Mouse (Mus musculus) frontal cortex, postnatal 36 days (tissue): ENCODE measurements around the gene Krit1.
"Not testable (repeated sequence)": the region's sequence is repeated elsewhere in the genome, so short reads cannot be mapped to it uniquely, and the experiment has no call there.

Experiments used
- DNase-seq, 2 experiments: peaks; one replicate each; pipeline ENCODE4 v3.0.0; 2022; ENCODE audit warnings: low spot score in 2 of 2

Gene Krit1

DNA sequence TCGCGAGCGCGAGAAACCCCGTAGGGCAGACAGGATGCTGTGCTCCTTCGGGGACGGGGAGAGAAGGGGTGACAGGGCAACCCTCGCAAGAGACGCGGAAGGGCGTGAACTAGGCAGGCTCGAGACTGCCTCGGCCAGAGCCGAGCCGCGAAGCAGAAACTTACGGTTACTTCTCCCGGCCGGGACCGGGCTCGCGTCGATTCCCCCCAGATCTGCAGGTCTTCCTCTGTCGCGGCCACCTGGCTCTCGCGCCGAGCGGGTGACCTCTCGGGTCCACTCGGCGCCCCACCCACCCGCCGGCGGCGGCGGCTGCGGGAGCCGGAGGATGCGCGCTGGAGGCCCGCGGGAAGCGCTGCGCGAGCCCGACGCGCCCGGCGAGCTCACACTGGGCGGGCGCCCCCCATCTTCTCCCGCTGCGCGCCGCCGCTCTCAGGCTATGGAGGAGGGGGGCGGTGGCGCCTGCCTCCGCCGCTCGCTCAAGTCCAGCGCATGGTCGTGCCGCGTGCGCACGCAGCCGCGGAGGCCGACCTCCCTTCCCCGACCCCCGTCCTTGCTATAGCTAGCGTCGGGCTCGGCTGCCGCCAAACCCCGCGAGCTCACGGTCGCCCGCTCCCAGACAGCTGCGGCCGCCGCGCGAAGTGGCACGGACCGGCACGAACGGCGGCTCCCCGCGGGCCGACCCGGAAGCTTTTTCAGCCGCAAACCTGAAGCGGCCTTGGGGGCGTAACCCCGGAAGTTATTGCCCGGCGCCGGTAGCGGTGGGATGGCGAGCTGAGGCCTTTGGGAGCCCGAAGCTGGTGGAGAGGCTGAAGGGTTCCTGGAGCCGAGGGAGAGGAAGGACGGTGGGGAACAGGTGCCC is at the start of gene Krit1, which contains the start of gene Ankib1:
Gene Krit1 (plus strand): TSS at position 752 of the 859 bp plus-strand sequence.
Gene Ankib1 (minus strand): TSS at position 493 of the 859 bp plus-strand sequence.
- DNase-seq = peak; percentile 91 to 93

- no peak for DNase-seq
These were observed 31.5 kb upstream of the Krit1 start for GRCm38 (mm10) chr5:3771512-3771911.

DNA sequence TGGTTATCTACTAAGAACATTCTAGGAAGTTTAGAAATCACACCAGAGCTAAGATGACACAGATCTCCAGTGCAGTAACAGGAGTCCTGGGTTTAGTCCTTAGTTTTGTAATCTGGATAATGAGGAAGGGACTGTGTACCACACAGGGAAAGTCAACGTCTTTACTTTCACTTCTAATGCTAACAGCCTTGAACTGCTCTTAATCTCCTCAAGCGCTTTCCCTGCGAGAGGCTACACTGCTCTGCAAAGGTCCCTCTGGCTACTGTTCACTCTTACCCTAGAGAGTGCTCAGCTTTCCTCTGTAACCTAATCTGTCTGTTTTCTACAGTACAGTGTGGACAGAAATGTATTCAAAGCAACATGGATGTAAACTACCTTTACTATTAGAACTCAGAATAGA is 31.0 kb upstream of the Krit1 start:
- no peak for DNase-seq

DNA sequence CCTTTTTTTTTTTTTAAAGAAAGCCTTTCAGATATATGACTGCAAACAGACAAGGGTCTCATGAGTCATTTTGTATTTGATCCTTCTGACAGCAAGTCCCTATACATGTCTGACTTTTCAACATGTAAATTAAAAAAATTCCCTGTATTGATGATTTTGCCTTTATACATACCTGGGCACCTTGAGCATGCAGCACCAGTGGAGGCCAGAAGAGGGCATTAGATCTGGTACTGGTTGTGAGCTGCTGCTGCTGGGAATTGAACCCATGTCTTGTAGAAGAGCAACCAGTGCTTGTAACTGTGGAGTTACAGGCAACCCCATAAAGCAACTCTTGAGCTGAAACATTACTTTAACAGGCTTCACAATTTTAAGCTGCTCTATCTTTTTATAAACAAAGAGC is 20.3 kb upstream of the Krit1 start:
- DNase-seq = no peak

DNA sequence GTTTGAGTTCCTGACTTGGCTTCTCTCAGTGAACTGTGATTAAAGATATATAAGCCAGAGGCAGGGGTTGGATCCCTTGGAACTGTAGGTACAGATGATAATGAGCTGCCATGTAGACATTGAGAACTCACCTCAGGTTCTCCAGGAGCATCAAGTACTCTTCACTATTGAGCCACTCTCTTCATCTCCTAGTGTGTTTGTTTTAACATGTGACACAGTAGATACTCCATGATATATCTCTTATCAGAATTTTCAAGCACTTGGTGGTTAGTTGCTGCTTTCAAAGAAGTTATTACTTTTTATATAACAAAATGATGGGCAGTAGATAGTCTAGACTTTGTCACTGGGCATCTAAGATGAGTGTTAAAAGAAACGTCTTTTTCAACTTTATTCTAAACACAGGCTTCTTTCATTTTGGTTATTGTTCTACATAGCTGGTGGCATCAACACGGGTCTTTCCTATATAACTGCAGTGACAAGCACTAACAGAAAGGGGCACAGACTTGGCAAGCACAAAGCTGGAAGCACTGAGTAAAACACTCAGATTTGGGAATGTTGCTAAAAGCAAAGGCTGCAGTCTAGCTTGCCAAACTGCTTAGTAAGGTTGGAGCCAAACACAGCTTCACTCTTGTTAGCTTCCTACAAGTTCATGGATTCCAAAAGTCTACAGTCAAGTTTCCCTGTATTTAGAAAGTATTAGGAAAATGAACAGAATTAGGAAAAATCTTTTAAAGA is 18.9 kb upstream of the Krit1 start:
- DNase-seq = no peak

DNA sequence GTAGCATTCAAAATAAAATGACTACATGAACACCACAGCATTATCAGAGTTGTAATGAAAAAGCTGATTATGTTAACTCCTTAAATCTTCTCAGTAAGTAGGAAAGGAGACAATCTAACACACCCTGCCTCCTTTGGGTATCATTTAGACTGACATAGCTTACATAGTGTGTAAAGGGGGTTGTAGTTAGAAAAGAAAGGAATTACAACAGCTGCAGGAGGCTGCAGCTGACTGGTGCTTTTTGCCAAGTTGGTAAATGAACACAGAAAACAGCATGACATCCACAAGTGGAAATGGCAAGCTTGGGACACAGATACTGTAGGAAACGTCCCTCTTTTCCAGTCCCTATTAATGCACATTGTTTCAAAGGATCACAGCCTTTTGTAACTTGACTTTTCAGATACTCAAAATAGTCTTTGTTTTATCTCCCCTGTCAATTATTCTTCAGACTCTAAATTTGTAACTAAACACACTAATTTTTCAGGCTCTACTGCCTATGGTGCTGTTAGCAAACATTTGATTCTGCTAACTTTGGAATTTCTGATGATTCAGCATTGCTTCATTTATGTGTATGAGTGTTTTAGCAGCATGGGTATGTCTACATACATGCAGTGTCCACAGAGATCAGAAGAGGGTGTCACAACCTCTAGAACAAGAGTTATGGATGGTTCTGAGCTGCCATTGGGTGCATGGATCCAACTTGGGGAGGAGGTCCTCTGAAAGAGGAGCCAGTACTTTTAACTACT is 18.1 kb upstream of the Krit1 start:
- no peak for DNase-seq

DNA sequence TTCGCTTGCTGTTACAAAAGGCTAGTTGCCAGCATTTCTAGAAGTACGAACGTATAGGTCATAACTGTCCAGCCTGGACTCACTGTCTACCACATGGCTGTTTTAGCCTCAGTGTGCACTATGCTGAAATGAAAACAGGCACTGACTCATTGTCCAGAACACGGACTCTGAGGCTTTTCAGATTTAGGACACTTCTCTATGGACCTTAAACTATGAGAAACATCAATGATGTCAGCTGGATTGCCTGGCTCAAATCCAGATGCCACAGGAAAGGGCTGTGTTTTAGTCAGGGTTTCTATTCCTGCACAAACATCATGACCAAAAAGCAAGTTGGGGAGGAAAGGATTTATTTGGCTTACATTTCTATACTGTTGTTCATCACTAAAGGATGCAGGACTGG is 15.4 kb upstream of the Krit1 start:
- no peak for DNase-seq

GRCm38 (mm10) chr5:3791048-3791447 is 11.9 kb upstream of the Krit1 start:
- no peak for DNase-seq

DNA sequence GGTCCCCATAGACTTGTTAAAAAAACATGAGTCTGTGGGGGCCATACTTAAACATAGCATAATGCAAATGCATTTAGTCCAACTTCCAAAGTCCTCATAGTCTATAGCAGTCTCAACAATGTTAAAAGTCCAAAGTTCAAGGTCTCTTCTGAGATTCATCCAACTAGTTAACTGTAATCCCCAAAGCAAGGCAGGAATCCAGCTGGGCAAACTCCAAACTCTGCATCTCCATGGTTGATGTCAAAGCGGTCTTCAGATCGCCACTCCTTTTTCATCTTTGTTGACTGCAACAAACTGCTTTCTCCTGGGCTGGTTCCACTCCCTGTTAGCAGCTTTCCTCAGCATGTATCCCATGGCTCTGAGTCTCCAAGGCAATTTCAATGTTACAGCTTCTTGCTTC is 5.9 kb upstream of the Krit1 start:
- not testable (repeated sequence) for DNase-seq

- DNase-seq = not testable (repeated sequence)
These were observed 4.3 kb upstream of the Krit1 start for GRCm38 (mm10) chr5:3798656-3799055.

DNA sequence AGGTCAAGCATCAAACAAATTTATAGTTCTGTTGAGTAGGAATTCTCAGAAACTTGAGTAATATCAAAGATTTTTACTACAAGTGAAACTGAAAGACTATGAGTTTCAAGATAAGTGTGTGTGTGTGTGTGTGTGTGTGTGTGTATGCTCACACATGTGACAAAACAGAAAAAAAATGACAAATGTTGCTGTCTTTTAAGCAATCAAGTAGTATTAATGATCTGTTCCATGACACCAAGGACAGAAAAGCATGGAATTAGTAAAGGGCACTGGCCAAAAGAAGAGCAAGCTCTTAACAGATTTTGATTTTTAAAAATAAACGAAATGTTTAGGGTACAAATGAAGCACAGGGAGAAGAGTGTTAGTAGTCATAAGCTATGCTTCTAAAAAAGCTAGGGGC is 2.9 kb upstream of the Krit1 start:
- DNase-seq = no peak

GRCm38 (mm10) chr5:3800881-3801280 is 2.1 kb upstream of the Krit1 start:
- no peak for DNase-seq

DNA sequence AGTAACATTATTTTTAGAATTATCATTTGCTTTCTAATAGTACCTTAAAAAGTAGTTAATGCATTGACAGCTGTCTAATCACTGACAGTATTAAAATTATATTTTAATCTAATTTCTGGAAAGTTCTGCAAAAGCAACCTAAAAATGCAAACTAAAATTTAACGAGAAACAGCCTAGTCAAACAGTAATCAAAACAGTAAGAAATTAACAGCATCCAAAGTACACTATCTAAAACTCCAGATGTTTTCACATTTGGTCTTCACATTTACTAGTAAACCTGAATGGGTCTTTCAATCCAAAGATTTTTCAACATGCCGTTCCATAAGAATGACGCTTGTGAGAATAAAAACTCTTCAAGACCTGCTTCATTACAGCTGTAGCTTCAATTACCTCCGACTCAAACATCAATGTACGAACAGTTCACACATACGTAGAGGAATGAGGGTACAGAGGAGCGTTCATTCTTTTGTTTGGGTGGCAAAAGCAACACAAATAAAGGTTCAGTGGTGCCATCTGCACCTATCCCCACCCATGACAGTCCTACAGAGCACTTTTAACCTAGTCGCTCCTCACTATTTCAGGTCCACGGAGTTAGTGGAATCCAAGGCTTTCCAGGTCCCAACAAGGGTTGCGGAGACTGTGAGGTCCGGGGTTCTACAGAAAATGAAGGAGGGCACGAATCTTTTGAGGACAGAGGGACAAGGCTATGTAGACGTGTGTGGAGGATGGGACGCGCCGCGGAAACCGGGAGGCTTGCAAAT is 1.1 kb upstream of the Krit1 start:
- DNase-seq = peak in 1 of 2 experiments; percentile 26

DNA sequence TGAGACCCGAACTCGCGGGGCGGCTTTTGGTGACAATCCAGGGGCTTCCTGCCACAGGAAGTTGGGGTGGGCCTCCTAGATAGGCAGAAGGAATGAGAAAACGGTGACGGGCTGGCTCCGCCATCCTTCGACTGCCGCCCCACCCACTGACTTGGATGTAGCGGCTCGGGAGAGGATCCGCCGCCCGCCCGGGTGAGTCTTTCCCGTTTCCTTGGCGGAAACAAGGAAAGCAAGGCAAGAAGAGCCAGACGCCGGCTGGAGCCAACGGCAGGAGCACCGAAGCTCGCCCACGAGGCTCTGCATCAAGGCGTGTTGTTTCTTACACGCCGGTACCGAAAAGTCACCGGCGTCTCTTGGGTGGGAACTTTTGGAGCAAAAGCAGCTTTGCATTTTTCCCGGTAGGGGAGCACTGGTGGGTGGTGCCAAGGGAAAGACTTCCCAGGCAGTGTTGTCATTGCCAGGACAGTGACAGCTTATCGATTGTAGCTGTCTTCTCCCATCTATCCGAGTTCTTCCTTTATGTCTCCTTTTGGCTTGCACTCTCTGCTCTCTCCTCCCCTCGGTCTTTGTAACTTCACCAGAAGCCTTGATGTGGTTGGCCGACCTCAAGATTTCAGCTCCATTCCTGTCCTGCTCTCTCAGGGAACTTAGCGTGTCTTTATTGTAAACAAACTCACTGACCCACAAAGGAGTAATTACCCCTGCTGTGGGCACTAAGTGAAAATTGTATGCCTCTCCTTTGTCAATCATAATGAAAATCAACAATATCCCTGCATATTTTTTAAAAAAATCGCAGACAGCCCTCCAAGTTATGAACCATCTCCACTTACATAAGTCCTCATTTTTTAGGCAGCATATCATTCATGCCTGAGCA is 545 bp downstream of the Krit1 start:
- DNase-seq = no peak

GRCm38 (mm10) chr5:3808472-3808871 is 5.5 kb downstream of the Krit1 start:
- no peak for DNase-seq

DNA sequence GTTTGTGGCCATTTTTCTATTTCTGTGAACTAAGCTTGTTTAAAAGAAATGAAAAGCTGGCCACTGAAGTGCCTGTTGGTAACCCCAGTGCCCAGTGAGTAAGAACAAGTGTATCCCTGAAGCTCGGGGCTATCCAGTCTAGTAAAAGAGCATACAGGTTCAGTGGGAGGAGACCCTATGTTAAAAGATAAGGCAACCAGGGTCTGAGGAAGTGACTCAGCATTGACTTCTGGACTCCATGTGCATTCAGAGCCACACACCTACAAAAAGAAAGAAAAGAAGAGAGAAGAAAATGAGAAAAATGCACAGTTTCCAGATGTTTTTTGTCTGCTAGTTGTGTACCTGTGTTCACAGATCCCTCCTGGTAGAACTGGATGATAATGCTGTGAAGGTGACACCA is 31.1 kb downstream of the Krit1 start:
- DNase-seq = no peak

- DNase-seq = peak in 1 of 2 experiments; percentile 8
These were observed 42.0 kb downstream of the Krit1 start, which contains the start of gene Lrrd1 for GRCm38 (mm10) chr5:3845026-3845425. Lrrd1 (plus strand) TSS chr5:3845173.

GRCm38 (mm10) chr5:3870161-3870560 is 67.2 kb downstream of the Krit1 start:
- DNase-seq = no peak

- no peak for DNase-seq
These were observed 69.4 kb downstream of the Krit1 start for GRCm38 (mm10) chr5:3872348-3872747.

DNA sequence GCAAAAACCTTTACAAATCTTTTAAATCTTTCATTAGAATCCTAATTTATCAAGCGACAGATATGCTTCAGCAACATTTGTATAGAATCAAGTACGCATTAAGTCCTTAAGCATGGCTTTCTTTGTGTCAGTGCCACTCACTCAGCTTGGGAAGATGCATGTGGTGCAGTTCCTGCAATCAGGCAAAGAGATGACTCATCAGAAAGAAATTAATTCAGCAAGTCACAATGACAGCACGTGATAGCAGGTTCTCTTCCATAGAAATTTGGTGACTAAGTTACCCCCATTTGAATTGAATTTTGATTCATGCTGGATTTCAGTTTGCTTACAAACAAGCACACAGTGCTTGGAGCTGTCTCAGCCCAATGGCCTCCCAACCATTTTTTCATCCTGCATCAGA is 70.5 kb downstream of the Krit1 start:
- DNase-seq = no peak
